Mouse (Mus musculus) activated CD4-positive, CD25-positive, alpha-beta regulatory T cell, adult 4 months (primary cell): ENCODE measurements around the gene Plcb1. TPM values are rescaled to one million over a fixed set of nuclear protein-coding genes. Genes with fewer than 3 reads are reported as not detected.

ENCODE experiments used
- ATAC-seq: one replicate; pipeline ENCODE4 v1.8.0; 2017
- polyA plus RNA-seq, 2 experiments: library from polyadenylated mRNA; unstranded; fragments of 100-300 nt; shearing (Covaris generic); gene quantifications; one replicate each; pipeline ENCODE4 v1.2.1; 2017

The Plcb1 gene
- polyA plus RNA-seq, 2 experiments from 2014 or later: not detected

- ATAC-seq: no peak
These were observed 287.1 kb downstream of the Plcb1 start for GRCm38 (mm10) chr2:135073014-135073413.

- no peak for ATAC-seq
These were observed 289.5 kb downstream of the Plcb1 start for GRCm38 (mm10) chr2:135075375-135075774.

GRCm38 (mm10) chr2:135092588-135093162 lies 306.8 kb downstream of the Plcb1 start:
- no peak for ATAC-seq

DNA sequence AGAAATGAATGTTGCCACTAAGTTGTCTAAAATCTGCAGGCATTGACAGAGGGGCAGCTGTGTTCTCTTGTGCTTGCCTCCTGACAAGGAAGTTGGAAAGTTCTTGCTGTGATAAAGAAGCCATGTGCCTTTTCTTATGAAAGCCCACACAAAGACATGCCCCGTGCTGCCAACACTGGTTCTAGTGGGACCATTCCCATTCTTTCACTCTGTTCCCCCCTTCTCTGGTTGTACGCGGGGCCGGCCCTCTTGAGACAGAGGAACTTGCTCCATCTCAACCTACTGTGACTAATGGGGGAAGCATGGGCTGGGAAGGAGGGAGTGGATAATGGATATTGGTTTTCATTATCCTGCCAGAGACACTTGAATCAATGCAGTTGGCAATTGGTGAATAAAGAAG lies 315.4 kb downstream of the Plcb1 start:
- ATAC-seq: no peak

DNA sequence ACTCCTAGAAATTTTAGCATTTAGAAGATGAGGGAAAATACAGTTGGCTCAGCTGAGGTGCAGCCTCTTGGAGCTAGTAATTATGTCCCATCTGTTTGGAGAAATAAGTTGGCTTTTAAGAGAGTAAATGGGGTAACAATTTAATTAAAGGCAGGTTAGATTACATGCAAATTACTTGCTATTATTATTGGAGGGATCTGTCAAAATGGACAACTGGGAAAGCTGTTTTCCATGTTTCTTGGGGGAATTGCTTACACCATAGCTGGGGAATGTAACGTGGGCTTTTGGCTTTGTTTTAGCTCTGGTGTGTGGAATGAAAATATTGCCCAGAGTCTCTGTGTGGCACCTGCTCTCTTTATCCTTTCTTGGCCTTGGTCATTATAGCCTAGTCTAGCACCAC lies 316.1 kb downstream of the Plcb1 start:
- no peak for ATAC-seq

- ATAC-seq: no peak
These were observed 320.8 kb downstream of the Plcb1 start for GRCm38 (mm10) chr2:135106649-135107048.

DNA sequence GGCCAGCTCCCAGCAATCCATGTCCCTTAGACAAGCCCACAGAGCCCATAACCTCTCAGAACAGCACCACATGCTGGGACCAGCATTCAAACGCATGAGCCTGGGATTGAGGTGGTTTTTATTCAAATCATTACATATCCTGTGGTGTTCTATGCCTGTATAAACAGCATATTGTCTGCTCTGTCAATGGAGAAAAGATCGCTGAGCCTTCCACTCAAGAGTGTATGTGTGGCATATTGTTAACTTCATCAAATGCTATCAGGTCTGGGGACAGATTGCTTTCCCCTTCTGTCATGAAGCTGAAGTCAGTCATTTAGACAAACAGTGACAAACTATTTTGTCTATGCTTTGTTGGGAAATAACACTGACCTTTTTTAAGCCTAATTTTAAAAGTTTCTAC lies 322.7 kb downstream of the Plcb1 start:
- ATAC-seq: no peak

DNA sequence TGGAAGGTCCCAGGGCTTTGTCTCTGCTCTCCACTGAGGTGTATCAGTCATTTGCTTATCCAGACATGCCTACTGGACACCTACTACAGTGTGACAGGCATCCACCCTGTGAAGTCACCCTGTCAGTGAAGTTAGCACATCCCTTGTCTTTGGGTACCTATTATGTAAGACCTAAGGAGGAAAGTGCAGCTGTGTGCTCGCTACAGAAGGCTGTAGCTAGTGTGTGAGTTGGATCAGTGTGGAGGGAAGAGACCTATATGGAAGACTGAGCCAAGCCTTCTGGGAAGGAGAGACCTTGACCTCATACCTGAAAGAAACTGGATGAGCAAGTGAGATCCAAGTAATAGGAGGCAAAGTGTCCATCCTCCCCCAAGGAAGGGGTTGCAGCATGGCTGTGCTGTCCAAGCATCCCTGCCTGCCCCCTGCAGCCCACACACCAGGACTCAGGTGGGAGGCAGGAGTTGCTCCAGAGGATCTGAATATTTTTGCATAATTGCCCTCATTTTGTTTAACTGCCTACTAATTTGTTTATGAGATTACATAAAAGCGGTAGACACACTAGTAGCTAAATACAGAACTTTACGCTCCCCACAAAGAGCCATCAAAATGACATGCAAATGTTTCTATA lies 328.7 kb downstream of the Plcb1 start:
- ATAC-seq: no peak

GRCm38 (mm10) chr2:135123057-135123456 lies 337.2 kb downstream of the Plcb1 start:
- no peak for ATAC-seq

DNA sequence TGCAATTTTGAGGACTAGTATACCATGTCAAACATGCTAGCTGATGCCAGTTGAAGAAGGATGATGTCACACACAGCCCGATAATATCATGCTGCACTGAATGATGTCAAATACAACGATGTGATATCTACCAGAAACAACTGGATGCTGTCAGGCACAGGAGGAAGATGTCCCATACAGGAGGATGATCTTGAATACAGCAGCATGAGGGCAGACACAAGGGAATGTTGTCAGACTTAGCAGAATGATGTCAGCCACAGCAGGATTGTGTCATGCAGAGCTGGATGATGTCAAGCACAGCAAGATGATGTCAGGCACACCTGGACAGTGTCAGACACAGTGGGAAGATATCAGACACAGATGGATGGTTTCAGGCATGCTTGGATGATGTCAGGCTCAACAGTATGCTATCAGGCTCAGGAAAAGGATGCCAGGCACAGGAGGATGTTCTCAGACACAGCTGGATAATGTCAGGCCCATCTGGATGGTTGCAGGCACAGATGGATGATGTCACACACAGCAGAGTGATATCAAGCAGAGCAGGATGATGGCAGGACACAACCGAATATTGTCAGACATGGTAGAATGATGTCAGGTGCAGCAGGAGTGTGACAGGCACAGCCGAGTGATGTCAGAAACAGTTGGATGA lies 338.0 kb downstream of the Plcb1 start:
- no peak for ATAC-seq

DNA sequence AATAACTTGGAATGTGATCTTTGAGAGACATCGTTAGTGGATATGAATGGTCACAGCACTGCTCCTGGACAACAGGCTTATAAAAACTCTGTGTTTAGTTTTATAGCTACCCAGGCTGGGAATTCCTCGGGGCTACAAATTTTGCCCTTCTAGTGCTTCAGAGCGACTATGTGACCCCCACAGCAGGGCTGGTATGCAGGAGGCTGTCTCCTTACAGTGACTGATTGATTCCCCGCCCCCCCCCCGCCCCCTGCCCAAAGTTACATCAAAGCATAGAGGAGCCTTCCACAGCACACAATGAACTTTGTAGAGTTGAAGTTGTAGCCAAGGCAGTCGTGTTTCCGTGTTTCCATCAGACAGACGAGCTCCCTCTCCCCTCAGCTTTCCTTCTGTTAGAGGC lies 354.7 kb downstream of the Plcb1 start:
- no peak for ATAC-seq

DNA sequence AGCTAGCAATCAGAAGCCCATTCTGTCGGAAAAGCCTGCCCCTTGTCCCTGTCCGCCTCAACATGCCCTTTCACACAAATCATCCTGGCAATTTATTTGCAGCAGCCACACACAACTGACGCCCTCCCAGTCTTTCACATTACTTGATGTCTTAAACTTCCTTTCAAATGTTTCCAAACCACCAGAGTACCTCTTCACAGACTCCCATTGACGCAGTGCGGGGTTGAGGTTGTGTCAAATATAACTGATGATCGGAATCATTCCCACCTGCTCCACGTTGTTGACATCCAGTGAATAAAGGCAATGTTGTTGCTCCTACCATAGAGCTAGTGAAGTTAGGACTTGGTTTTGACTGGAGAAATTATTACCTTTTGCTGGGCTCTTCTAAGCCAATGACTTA lies 366.4 kb downstream of the Plcb1 start:
- ATAC-seq: no peak

DNA sequence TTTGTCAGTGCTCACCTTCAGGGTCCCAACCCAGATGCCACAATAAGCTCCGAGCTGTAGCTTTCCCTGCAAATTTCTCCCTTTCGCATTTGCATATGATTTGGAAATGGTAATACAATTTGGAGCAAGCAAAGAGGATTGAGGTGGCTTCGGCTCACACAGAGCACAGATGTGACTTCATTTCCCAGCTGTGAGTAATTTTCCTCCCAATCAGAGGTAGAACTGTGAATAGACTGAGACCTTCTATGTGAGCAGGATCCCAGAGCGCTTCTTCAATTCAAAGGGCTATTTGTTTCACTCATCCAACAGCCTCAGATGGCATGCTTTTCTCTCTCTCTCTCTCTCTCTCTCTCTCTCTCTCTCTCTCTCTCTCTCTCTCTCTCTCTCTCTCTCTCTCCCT lies 367.4 kb downstream of the Plcb1 start:
- ATAC-seq: no peak

DNA sequence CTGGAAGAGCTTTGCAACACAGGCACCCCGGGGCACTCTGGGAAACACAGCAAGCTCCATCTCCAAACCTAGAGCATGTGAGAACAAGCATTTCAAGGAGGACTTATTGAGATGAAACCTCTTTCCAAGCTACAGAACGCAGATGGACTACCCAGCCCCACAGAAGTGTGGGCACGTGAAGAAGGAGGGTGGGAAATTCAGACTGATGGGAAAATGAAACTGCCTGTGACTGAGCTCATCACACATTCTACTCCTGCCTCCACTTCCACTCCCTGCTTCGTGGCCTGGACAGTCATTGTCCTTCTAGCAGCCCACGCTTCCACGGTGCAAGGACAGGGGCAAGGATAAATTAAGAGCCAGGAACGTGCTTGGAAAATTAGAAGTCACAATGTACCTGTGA lies 370.2 kb downstream of the Plcb1 start:
- no peak for ATAC-seq

DNA sequence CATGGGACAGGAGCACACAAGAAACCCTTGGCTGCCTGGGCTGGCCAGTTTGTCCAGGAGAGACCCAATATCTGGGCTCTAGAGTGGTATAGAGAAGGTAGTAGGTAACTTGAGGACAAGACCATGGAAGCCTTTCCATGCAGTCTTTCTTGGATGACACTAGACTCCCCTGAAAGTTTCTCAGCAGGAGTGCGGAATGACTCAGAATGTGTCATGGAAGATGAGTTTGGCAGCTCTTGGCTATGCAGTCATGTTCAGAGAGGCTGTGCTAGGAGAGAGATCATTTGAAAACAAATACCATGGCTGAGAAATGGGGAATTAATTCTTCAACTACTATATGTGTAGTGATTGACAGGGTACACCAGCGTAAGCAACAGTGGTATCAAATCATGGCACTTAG lies 372.1 kb downstream of the Plcb1 start:
- no peak for ATAC-seq

GRCm38 (mm10) chr2:135161673-135162072 lies 375.8 kb downstream of the Plcb1 start:
- ATAC-seq: no peak

GRCm38 (mm10) chr2:135165512-135165911 lies 379.6 kb downstream of the Plcb1 start:
- no peak for ATAC-seq

DNA sequence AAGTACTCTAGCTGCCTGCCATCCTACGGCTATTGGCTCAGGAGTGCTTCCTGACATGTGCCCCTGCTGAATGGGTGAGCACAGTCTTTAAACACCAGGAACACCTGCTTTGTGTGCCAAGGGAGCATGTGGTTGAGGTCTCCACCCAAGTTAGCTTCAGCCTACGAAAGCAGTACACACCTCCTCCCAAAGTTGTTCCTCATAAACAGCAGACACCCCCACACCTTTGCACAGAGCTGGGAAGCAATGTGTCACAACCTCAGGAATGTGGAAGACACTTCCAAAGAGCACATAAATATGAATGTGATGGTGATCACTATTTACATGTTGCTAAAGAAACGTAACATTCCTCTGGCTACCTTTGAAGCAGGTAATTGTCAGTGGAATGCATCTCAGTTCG lies 389.7 kb downstream of the Plcb1 start:
- ATAC-seq: no peak

DNA sequence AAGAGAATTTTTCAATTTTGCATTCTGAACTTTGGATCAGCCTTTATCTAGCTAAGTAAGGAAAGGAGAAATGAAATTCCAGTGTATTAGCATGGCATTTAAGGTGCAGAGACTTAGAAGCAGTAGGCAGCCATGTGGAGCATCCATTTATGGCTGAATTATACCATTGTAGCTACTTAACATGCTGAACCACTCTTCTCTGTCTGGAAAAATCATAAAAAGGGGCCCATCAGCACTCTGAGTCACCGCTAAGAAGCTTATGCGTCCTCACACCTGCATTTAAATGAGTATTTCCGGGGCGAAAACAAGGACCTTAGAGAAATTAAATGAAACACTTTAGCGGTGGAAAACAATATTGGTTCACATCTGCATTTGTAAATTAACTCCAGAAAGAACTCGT lies 401.8 kb downstream of the Plcb1 start:
- no peak for ATAC-seq

GRCm38 (mm10) chr2:135200830-135201229 lies 415.0 kb downstream of the Plcb1 start:
- ATAC-seq: no peak

DNA sequence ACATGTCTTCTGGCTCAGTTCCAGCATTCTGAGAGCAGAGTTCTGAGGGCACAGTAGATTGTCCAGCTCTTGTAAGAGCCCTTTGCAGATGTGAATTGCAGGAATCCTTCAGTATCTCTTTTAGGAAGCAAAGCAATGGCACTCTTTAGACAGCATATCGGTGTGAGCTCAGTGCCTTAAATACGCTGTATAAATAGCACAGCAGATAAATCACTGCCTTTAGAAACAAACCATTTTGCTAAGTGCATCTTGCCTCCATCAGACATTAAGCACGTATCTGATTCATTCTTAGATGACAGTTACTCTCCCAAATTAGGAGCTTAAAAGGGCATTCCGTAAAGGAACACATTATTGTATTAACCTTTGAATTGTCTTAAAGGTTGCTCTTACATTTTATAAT lies 416.5 kb downstream of the Plcb1 start:
- ATAC-seq: no peak

- no peak for ATAC-seq
These were observed 418.6 kb downstream of the Plcb1 start for GRCm38 (mm10) chr2:135204141-135205120.

- ATAC-seq: no peak
These were observed 423.0 kb downstream of the Plcb1 start for GRCm38 (mm10) chr2:135208890-135209289.
